Mouse (Mus musculus) left cerebral cortex, postnatal 14 days (tissue): Measurements from ENCODE around the gene 2310007B03Rik. TPM values are rescaled to one million over a fixed set of nuclear protein-coding genes. Genes with fewer than 3 reads are reported as not detected.

ENCODE experiments used
- DNase-seq, 2 experiments: peaks; one replicate each; pipeline ENCODE4 v3.0.0; 2021 to 2022; ENCODE audit warnings: low spot score in 2 of 2, mixed read lengths in 1 of 2
- intact Hi-C: fragments of 180-260 bp; cut with DNase I; formaldehyde crosslinking; loops from one replicate; pipeline ENCODE4 v1.15.1; 2025
- total RNA-seq, 2 experiments: library from RNA; stranded (reverse); gene quantifications; 2 replicates each; pipeline ENCODE4 v1.2.3; 2021

The 2310007B03Rik gene
- total RNA-seq, 2 experiments from 2014 or later: not detected

DNA sequence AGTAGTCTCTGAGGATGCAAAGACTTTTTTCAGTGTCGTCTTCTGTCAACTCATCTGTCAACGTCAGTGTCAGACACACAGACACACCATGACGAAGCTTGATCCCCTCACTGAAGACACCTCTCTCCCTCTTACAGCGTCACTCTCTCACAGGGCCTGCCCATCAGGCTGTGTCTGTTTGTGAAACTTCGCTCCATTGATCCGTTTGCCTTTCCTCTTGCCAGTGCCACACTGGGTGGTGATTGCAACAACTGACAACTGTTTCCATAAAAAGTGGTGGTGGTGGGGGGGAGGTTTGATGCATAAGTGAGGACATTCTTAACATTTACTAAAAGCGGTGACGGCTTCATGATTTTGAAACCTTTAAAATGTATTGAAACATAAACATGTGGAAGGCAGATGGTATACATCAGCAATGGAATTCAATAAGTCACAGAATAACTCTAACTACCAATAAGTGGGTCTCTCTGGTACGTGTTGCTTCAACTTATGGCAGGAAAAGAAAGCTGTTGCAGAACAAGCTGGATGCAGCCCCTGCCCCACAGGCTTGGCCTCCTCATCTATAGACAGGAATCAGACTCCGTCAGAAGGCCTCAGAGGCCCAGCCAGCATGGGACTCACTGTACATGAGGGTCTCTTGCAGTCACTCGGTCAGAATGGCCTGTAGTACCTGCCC lies 37.4 kb downstream of the 2310007B03Rik start:
- DNase-seq: no peak
- intact Hi-C loops: no loop called here

DNA sequence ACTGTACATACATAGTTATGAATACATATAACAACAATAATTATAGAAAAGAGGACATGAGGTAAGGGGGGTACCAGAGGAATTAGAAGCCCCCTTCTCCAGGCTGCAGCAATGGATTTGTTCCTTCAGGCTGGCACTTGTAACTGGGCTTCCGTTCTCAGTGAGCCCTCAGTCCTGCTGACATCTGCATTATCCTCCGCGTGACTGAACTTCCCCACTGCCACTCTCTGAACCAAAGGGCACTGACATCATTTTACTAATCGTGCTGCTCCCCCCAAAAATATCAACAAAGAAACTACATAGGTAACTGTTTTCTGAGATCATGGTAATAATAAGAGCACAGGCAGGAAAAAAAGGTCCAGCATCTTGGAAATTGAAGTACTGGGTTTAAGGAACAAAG lies 41.9 kb downstream of the 2310007B03Rik start:
- intact Hi-C loops: no loop called here
- no peak for DNase-seq

GRCm38 (mm10) chr1:93115471-93115870 lies 45.3 kb downstream of the 2310007B03Rik start:
- DNase-seq: no peak
- intact Hi-C loops: no loop called here

DNA sequence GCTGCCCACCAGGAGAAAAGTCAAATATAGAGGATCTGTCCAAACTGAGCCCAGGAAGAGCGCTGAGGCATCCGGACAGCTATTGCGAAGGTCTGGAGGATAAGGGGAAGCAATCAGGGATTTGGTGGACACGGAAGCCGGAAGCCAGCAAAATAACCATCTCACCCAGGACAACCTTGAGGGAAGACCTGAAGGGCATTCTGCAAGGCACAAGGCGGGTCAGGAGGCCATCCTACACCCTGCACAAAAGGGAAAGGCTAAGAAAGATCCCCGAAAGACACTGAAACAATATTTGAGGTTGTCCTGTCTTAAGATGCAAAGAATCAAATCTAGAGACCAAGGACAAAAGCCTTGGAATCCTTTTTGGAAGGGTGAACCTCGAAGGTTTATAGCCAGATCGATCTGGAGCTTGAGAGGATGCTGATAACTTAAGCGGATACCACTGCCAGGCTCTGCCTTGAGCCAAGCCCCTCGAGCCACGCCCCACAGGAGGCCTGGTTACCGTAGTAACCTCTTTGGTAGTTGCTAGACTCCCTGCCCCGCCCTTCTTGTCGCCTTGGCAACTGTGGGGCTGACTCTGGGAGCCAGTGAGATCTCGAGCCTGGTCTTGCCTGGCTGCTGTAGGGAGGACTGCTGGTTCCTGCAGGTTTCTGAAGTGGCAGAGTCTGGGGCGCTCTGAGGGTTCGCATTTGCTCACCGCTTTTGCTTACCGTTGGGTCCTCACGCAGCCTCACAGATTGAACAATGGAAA lies 45.9 kb downstream of the 2310007B03Rik start:
- DNase-seq: peak; percentile 80 to 88
- intact Hi-C loops: no loop called here

- intact Hi-C loops: no loop called here
These were observed 58.0 kb downstream of the 2310007B03Rik start for GRCm38 (mm10) chr1:93102700-93103099.

GRCm38 (mm10) chr1:93101571-93102061 lies 59.1 kb downstream of the 2310007B03Rik start, which contains the start of gene Kif1a:
TSS of gene Kif1a (minus strand) at chr1:93101951.
- intact Hi-C loops: no loop called here
- peak; percentile 91 to 95 for DNase-seq

More at GRCm38 (mm10) chr1:93102700-93103099, 58.0 kb downstream of the 2310007B03Rik start:
- no peak for DNase-seq

Other genes starting within 250 kb of the 2310007B03Rik start
- gene Capn10, start 226.6 kb downstream of the 2310007B03Rik start, total RNA-seq: 10 to 100 TPM; 44.9 to 52.0 TPM
- gene Gpr35, start 210.1 kb downstream of the 2310007B03Rik start, total RNA-seq: under 1 TPM; 0.26 to 0.61 TPM
- gene Aqp12, start 154.6 kb downstream of the 2310007B03Rik start, total RNA-seq: not detected
- 100 to 1,000 TPM; 813 to 815 TPM for gene Kif1a, start 59.0 kb downstream of the 2310007B03Rik start, total RNA-seq
- gene Agxt, start 25.7 kb downstream of the 2310007B03Rik start, total RNA-seq: not detected
- under 1 TPM; 0.07 to 0.19 TPM for gene Crocc2, start 7.8 kb upstream of the 2310007B03Rik start, total RNA-seq
- 1 to 10 TPM; 7.7 to 8.2 TPM for gene Sned1, start 74.9 kb upstream of the 2310007B03Rik start, total RNA-seq
- 10 to 100 TPM; 19.1 to 19.4 TPM for gene Mterf4, start 145.0 kb upstream of the 2310007B03Rik start, total RNA-seq
- 10 to 100 TPM; 88.7 to 98.5 TPM for gene Ppp1r7, start 181.9 kb upstream of the 2310007B03Rik start, total RNA-seq
- 1 to 10 TPM; 5.9 to 7.5 TPM for gene Pask, start 182.5 kb upstream of the 2310007B03Rik start, total RNA-seq
- gene Ano7, start 213.0 kb upstream of the 2310007B03Rik start, total RNA-seq: under 1 TPM; 0.11 to 0.63 TPM